Mouse (Mus musculus) hindbrain, postnatal 0 days (tissue): Measurements from ENCODE around the gene Ptprg. TPM values are rescaled to one million over a fixed set of nuclear protein-coding genes. Genes with fewer than 3 reads are reported as not detected.

ENCODE experiments used
- ATAC-seq: fragments of 200-750 bp; cut with Nextera tagmentation; 2 replicates; pipeline ENCODE4 v1.8.0; 2017; ENCODE audit warnings: mild to moderate bottlenecking, moderate TSS enrichment, moderate library complexity
- DNase-seq: peaks from one replicate; pipeline ENCODE4 v3.0.0-alpha.2; 2015; ENCODE audit warnings: low spot score
- H3K27ac ChIP-seq: fragments of 300-500 bp; sonication (generic); 2 replicates; pipeline ENCODE4 v1.5.1; 2014; ENCODE audit warnings: mild to moderate bottlenecking
- H3K27me3 ChIP-seq: fragments of 300-500 bp; sonication (generic); 2 replicates; pipeline ENCODE4 v1.6.1; 2014; ENCODE audit warnings: low read length, mixed read lengths; ENCODE audit not compliant: insufficient read depth
- H3K36me3 ChIP-seq: fragments of 300-500 bp; sonication (generic); 2 replicates; pipeline ENCODE4 v1.6.1; 2014; ENCODE audit warnings: low read length, mixed read lengths; ENCODE audit not compliant: insufficient read depth
- H3K4me1 ChIP-seq: fragments of 300-500 bp; sonication (generic); 2 replicates; pipeline ENCODE4 v1.6.1; 2014; ENCODE audit warnings: antibody characterized with exemption, low read length, mixed read lengths; ENCODE audit not compliant: insufficient read depth
- H3K4me2 ChIP-seq: fragments of 300-500 bp; sonication (generic); 2 replicates; pipeline ENCODE4 v1.6.1; 2014; ENCODE audit warnings: low read depth, mild to moderate bottlenecking, low read length, moderate library complexity, mixed read lengths
- H3K4me3 ChIP-seq: fragments of 300-500 bp; sonication (generic); 2 replicates; pipeline ENCODE4 v1.5.1; 2014; ENCODE audit warnings: low read length
- H3K9ac ChIP-seq: fragments of 300-500 bp; sonication (generic); replicated peaks from 2 replicates; pipeline ENCODE4 v1.6.1; 2014; ENCODE audit warnings: mild to moderate bottlenecking, low read length, moderate library complexity, mixed read lengths
- H3K9me3 ChIP-seq: fragments of 300-500 bp; sonication (generic); 2 replicates; pipeline ENCODE4 v1.6.1; 2016; ENCODE audit warnings: low read length, mixed read lengths
- CTCF ChIP-seq: IDR thresholded peaks from 2 replicates; pipeline ENCODE4 v1.5.1; 2016; ENCODE audit warnings: antibody characterized with exemption, control low read depth, low read depth
- WGBS: fragments of 180-500 bp; shearing (Covaris S2); extraction: QIAGEN DNeasy Blood & Tissue Kit; methylation state at CpG from one replicate; pipeline ENCODE4 v1.1.7; 2014; 5-methylcytosine and 5-hydroxymethylcytosine counted together
- polyA plus RNA-seq: library from polyadenylated mRNA; unstranded; fragments of >200 nt; fragmentation: Nextera tagmentation; extraction: Ambion mirVana; gene quantifications from 2 replicates; pipeline ENCODE4 v1.2.1, GENCODE M21; 2015
- total RNA-seq: library from RNA; depleted of rRNA; stranded (reverse); fragments of >200 nt; gene quantifications from 2 replicates; pipeline ENCODE4 v1.2.3, GENCODE M21; 2014

Gene Ptprg
- total and polyA plus RNA-seq, 2 experiments from 2014 or later: 33.0 to 101 TPM

DNA sequence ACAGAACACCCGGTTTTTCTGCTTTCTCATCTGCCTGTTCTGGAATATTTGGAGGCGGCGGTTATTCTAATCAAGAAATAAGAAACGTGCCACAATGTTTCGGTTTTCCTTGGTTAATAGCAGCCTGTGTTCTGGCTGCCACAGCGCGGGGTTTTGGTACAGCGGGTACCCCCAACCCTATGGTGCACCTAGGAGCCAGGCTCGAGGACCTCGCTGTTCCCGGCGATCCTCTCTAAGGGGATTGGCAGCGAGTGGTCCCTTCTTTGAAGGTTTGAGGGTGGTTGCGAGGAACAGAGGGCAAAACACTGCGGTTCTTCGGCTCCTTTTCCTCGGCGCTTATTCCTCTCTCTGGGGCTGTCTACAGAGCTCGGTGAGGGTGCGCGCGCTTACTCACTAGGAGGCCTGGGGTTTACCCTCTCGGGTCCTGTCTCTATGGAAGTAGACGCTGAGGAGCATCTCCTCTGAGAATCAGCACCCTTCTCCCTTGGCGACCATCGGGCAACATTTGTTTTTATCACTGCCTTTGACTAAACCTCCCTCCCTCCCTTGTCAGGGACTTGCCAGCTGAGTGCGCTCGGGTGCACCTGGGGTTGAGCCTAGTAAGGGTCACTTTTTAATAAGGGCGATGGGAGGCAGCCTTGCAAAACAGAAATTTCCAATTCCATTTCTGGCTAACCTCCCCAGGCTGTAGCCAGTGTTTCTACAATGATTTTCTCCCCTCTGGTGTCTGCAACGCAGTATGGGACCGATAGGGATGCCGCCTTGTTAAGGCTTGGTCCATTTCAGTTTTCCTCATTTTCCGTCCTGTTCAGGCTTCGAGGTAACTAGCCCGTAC lies 2.4 kb downstream of the Ptprg start:
- ATAC-seq (peak; percentile 25), DNase-seq (peak; percentile 56)
- Histone ChIP-seq H3K9ac (peak overlapping the region; percentile 72), H3K4me2 (peak overlapping the region; percentile 94), H3K9me3 (no peaks in the 10 kb centered on the region), H3K4me1 (0 out of 2 replicates have a peak, but pooled peaks cover 5% of the 10 kb centered on the region), H3K27me3 (no peaks in the 10 kb centered on the region), H3K36me3 (no peaks in the 10 kb centered on the region), H3K4me3 (peak overlapping the region; percentile 87), H3K27ac (peak overlapping the region; percentile 95)
- under 1% methylated on average over 35 of the region's 35 CpGs for WGBS
- no peak for TF ChIP-seq CTCF

DNA sequence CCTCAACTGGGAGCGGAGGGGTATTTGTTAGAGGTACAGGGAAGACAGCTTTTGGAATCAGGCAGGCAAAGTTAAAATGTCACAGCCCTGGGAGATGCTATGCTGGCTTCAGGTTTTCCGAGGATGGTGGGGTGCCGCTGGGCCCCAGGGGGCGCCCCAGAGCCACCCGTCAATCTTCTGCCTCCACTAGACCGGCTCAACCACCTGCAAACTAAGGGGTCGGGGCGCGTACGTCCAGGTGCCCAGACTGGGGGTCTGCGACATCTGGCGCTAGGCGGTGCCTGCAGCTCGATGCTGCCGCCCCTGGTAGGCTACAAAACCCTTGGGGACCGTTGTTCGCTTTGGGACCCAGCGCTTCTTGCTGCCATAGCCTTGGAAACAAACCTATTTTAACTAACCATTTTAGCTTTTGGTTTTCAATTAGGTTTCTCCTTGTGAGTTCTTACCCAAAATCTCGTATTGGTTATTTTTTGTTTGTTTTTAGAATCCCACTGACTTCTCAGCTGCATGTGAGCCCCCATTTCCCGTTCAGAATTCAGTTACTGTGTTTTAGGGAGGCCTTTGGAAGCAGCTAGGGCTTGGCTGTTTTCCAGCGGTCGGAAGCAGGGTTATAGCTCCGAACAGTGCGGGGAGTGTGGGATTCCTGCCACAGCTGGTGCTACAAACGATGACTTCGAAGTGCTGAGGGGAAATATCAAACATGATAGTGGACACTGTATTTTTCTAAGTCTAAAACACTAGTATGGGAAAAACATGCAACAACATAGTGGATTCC lies 3.2 kb downstream of the Ptprg start:
- Histone ChIP-seq H3K9ac (peak overlapping the region; percentile 72), H3K27me3 (no peaks in the 10 kb centered on the region), H3K4me2 (peak overlapping the region; percentile 94), H3K9me3 (no peaks in the 10 kb centered on the region), H3K4me1 (0 out of 2 replicates have a peak, but pooled peaks cover 5% of the 10 kb centered on the region), H3K4me3 (peak overlapping the region; percentile 87), H3K27ac (peak overlapping the region; percentile 95), H3K36me3 (no peaks in the 10 kb centered on the region)
- peak; percentile 73 for TF ChIP-seq CTCF
- DNase-seq (peak; percentile 83), ATAC-seq (peak; percentile 11)
- 1% methylated on average over 26 of the region's 26 CpGs for WGBS

DNA sequence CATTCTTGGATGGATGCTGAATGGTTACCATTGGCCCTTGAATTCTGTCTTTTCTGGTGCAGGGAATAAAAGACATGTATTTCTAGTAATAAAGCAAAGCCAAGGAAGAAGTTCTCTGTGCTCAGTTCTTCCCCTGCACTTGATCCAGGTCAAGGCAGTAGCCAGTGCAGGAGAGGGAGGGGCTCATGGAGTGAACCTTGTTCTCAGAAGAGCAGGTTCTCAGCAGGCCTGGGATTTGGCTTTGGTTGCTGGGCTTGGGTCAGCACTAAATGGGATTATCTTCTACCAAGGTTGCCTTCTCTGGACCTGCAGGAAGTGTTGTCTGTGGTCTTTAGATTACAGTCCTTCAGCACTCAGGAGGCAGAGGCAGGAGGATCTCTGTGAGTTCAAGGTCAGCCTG lies 5.2 kb downstream of the Ptprg start:
- no peak for TF ChIP-seq CTCF
- H3K4me3 ChIP-seq: no peak overlapping the region
- H3K27me3 ChIP-seq: no peaks in the 10 kb centered on the region
- no peaks in the 10 kb centered on the region for H3K36me3 ChIP-seq
- no peak for ATAC-seq
- no peak overlapping the region for H3K9ac ChIP-seq
- DNase-seq: no peak
- no peaks in the 10 kb centered on the region for H3K9me3 ChIP-seq
- 0 out of 2 replicates have a peak, but pooled peaks cover 5% of the 10 kb centered on the region for H3K4me1 ChIP-seq
- H3K27ac ChIP-seq: no peak overlapping the region
- no peak overlapping the region for H3K4me2 ChIP-seq

DNA sequence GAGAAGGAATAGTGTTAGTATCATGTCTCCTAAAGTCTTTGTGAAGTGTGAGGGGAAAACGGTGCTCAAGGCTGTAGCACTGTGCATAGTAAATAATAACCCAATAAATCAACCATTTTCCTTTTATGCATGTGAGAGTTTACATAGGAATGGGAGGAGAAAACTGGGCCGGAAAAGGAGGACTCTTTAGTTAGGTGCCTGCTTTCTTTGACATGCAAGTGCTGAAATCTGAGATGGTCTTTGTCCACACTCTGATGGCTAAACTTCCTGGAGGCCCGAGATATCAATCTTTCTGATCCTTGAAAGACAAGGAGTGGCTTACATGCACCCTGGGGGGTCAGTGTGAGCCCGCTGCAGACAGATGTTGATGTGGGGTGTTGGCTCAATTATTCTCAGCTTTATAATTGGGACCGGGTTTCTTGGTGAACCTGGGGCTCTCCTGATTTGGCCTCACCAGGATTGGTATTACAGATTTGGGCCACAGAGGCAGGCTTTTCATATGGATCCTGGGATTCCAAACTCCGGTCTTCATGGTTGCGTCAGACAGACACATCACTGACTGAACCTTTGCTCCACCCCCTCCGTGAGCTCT lies 7.4 kb downstream of the Ptprg start:
- Histone ChIP-seq H3K4me1 (0 out of 2 replicates have a peak, but pooled peaks cover 5% of the 10 kb centered on the region), H3K4me2 (no peak overlapping the region), H3K27me3 (no peaks in the 10 kb centered on the region), H3K36me3 (no peaks in the 10 kb centered on the region), H3K4me3 (no peak overlapping the region), H3K9me3 (no peaks in the 10 kb centered on the region), H3K27ac (no peak overlapping the region), H3K9ac (no peak overlapping the region)
- ATAC-seq (no peak), DNase-seq (no peak)
- WGBS: 73% methylated on average over 8 of the region's 8 CpGs
- TF ChIP-seq CTCF: no peak

DNA sequence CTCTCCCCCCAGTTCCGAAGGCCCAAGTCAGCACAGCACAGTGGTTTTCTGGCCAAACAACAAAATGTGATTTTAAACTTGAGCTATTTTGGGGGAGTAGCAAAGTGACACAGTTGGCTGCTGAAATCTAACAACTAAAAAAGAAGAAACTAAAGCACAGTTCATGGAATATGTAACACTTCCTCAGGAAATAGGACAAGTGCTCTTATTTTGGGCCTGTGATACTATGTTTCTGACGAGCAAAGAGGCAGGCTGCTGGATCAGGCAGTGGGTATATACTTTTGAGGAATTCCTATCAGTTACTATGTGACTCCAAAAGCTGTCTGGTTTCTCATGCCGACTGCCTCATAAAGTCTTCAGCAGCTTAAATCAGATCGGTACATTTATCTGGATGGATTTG lies 8.1 kb downstream of the Ptprg start:
- Histone ChIP-seq H3K27me3 (no peaks in the 10 kb centered on the region), H3K4me2 (no peak overlapping the region), H3K4me1 (0 out of 2 replicates have a peak, but pooled peaks cover 5% of the 10 kb centered on the region), H3K27ac (no peak overlapping the region), H3K4me3 (no peak overlapping the region), H3K36me3 (no peaks in the 10 kb centered on the region), H3K9me3 (no peaks in the 10 kb centered on the region), H3K9ac (no peak overlapping the region)
- no peak for ATAC-seq
- no peak for TF ChIP-seq CTCF
- no peak for DNase-seq
- WGBS: 76% methylated on average over 4 of the region's 4 CpGs

DNA sequence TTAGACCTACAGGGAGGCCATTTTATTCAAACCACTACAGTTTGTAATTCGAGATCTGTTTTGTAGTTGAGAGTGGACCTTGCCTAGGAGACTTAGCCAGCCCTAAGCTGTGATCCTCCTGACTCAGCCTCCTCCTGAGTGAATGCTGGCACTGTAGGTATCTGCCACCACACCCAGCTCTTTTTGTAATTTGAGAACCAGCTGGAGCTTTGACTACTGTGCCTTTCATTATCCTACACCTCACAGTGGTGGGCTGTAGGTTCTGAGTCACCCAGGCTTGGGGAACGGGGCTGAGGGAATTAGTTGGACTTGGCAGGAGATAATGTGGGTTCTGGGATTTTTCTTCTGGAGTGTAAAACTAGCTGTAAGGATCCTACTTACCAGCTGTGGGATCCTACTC lies 9.5 kb downstream of the Ptprg start:
- no peak for ATAC-seq
- TF ChIP-seq CTCF: no peak
- Histone ChIP-seq H3K27ac (no peak overlapping the region), H3K4me1 (0 out of 2 replicates have a peak, but pooled peaks cover 5% of the 10 kb centered on the region), H3K27me3 (no peaks in the 10 kb centered on the region), H3K9me3 (no peaks in the 10 kb centered on the region), H3K9ac (no peak overlapping the region), H3K4me3 (no peak overlapping the region), H3K4me2 (no peak overlapping the region), H3K36me3 (no peaks in the 10 kb centered on the region)
- no peak for DNase-seq
- WGBS: 97% methylated on average over 2 of the region's 2 CpGs
